Mouse (Mus musculus): ENCODE results near the gene Ing4.

Gene Ing4

DNA sequence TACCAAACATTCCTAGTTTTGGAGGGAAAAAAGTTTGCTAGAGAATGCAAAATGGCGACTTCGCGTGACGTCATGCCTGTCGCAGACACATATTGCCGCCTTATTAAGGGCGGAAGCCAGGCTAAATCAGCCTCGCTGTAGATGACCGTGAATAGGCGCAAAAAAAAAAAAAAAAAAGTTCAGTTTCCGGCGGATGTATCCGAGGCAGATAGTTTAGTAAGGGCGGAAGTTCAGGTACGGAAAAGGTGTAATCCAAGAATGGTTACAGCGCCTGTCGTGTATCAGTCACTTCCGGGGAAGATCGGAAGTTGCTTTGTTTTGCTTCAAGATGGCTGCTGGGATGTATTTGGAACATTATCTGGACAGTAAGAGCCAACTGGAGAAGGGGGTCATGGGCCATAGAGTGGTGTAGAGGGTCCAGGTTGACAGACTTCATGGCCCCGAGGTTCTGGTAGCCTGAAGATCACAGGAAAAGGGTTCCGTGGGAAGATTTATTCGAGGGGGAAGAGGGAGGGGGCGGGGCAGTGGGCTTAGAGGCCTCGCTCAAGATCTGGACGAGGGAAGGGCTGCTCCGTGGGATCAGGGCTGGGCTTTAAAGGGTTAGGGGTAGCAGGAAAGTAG, at the start of gene Ing4:
Gene Ing4 (plus strand): TSS at position 228 of the 621 bp plus-strand sequence.
- peak; percentile 94 for DNase-seq (ENCODE audit: low spot score)

DNA sequence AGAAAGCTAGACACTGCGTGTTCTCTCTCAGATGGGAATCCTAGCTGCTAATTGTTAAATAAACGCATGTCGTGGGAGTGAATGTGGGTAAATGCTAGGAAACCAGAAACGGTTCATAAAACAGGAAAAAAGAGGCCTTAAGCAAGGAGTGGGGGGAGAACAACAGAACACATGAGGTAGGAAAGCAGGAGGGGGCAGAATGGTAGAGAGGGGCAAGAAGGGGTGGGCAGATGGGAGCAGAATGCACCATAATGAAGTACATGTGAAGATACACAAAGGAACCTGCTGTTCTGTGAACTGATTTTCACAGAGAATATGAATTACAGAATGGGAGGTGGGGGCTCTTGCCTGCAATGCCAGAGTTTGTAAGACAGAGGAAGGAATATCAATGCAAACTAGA, 47.3 kb upstream of the Ing4 start:
- DNase-seq (ENCODE audit: low spot score): no peak

DNA sequence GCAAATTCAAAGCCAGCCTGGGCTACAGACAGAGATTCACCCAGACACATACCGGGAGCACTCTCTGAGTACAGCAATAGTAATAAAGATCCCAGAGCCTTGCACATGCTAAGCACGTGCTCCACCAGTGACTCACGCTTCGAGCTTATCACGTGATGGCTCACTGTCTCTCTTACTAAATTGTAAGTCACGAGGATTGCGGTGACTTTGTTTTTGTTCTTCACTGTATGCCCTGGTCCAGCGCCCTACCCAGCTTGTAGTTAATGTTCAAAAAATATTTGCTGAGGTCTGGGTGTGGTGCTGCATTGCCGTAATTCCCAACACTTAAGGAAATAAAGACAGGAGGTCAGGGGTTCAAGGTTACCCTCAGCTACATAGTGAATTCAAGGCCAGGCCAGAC, 46.2 kb upstream of the Ing4 start:
- no peak for DNase-seq (ENCODE audit: low spot score)

DNA sequence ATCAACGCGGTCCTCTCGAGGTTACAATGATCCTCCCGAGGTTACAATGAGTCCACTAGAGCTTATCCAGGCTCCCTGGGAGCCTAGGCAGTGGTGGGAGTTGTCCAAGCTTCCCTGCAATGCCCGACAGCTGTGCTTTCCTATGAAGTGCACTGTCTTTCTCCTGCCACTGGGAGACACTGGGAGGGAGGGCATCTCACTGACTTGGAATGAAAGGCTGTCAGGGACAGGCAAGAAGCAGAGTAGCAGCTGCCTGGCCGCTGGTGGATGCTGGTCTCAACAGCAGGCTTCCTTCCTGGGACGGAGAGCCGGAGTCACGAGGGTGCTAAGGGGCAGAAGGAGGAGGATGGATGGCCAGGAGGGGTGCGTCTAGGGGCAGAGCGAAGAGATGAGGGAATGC, 45.7 kb upstream of the Ing4 start:
- no peak for DNase-seq (ENCODE audit: low spot score)

DNA sequence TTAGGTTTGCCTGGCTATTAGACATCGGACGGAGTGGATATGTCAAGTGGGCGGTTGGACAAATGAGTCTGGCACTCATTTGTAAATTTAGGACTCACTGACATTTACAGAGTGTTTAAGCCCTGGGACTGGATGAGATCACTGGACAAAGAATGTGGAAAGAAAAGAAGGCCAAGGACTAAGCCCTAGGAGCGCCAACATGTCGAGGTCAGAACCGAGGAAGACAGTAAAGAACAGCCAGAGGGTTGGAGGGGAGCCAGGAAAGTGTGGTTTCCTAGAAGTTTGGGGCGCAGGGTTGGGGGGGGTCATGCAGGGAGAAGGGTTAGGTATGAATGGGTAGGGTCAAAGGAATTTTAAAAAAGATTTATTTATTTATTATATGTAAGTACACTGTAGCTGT, 44.3 kb upstream of the Ing4 start:
- no peak for DNase-seq (ENCODE audit: low spot score)

DNA sequence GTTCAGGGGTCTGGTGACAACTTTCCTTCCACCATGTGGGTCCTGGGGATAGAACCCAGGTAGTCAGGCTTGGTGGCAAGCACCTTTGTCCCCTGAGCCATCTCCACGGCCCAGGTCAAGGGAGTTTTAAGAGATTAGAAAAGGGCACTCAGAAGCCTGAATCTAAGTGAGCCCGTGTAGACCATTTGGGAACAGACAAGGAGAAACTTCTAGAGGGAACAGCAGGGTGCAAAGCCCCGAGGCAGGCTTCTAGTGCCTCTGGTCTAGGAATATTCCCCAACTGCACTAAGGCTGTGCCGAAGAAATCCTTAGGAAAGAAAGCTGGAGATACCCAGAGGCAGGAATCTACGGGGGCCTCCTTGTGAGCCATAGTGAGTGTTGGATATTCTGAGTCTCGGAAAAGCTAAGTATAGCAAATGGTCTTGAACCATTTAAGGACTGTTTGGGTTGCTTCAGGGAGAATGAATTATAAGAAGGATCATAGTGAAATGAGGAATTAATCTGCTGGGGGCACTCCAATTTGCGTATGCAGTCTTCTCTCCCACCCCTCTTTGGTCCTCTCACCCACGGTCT, 43.6 kb upstream of the Ing4 start:
- no peak for DNase-seq (ENCODE audit: low spot score)

DNA sequence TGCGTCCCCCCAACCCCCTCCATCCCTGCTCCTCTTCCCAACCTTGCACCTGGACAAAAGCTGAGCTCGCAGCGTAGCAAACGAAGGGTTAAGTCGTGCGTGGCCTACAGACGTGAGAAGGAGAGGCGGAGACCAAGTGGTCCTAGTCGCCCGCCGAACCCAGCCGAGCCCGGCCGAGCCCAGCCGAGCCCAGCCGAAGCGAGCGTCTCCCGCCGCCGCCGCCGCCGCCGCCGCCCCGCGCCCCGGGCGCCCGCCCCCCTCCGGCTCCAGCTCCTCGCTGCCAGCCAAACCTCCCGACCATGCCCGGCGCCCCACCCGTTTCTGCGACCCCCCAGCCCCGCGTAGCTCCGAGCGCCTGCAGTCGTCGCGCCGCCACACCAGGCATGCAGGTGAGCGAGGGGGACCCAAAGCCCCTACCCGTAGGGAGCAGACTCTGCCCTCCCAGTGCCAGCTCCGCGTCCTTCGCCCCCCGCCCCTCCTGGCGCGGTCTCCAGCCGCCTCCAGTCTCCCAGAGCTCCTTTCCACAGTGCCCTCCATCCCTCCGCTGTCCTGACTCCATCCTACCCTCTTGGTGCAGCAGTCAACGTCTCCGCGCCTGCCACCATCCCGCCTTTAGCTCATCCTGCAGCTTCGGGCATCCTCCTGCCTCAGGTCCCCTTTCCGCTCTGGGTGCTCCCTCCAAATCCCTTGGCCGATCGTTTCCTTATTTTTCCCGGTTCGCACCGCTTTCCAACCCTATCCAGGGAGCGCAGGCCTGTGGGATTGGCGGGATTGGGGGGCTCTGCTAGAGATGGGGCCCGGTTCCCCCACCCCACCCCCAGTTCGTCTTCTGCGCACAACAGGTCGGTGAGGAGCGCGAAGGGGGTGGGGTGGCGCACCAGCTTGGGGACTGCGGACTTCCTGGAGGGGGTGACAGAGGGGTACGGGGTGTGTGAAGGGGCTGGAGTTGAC, 42.7 kb upstream of the Ing4 start, which contains the start of gene Pianp:
Gene Pianp (plus strand): TSS at position 144 of the 951 bp plus-strand sequence.
- DNase-seq (ENCODE audit: low spot score): peak; percentile 85

DNA sequence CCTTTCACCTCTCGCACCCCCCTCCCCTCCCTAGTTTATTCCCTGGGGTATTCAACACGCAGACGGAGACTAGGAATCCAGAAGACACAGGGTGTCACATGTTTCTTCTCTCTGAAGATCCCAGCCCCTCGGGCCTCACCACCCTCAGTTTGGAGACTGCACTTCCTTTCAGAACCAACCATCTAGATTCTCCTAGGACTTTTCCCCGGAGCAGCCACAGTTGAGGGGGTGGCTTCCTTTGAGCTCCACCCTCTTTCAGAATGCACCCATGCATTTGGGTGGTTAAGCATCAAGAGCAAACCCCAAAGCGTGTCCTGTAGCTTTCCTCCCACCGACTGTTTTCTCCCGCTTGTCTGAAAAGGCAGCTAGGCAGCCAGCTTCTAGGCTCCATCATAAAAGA, 41.5 kb upstream of the Ing4 start:
- DNase-seq (ENCODE audit: low spot score): no peak

DNA sequence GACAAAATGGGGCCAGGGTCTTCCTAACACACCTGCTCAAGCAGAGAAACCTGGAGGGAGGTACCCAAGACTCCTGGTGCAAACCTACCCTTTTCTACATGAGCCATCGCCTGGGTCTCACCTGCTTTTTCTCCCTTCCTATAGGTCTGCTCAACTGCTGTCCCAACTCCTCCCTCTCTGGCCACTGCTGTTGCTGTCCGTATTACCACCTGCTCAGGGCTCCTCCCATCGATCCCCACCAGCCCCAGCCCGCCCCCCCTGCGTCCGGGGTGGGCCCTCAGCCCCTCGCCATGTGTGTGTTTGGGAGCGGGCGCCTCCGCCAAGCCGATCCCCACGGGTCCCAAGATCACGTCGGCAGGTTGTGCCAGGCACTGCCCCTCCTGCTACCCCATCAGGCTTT, 40.5 kb upstream of the Ing4 start:
- no peak for DNase-seq (ENCODE audit: low spot score)

DNA sequence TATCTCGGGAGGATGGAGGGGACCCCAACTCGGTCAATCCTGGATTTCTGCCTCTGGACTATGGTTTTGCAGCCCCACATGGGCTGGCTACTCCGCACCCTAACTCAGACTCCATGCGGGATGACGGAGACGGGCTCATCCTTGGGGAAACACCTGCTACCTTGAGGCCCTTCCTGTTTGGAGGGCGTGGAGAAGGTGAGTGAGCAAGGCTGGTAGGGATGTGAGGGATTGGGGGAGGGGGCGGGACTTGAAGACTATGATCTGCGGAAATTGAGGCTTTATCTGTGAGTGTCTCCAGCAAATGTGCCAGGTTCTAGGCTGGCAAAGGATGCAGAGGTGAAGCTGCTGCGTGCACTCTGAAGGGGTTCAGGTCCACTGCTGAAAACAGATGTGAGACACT, 40.0 kb upstream of the Ing4 start:
- no peak for DNase-seq (ENCODE audit: low spot score)

DNA sequence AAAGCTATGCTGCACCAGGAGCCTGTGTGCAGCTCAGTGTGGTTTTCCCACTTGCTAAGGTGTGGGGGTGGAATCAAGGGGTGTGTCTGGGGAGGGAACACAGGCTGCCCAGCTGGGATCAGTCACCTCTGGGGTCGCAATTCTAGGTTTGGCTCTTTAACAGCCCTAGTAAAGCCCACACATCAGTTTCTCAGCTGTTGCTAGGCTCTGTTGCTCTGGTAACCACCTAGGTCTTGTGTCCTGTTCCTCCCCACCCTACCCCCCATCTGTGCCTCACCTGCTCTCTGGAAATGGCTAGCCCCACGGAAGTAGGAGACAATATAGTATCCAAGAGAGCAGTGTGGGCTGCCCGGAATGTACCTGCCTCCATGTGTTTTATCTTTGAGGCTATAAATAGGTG, 35.9 kb upstream of the Ing4 start:
- DNase-seq (ENCODE audit: low spot score): no peak

DNA sequence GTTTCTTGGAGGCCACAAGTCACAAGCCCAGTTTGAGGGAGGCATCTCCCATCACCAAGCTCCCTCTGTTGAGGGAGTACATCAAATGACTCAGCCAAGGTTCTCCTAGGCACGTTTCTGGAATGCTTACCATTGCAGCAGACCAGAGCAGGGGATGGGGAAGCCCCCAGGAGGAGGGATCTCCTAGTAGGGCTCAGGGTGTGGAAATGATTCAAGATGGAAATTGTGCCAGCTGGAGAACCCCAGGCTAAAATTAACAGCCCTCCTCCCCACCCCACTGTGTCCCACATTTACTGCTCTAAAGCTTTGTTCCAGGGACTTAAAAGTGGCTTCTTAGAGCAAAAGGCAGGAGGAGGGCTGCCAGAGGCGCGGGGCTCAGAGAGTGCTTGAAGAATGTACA, 34.5 kb upstream of the Ing4 start:
- DNase-seq (ENCODE audit: low spot score): no peak

DNA sequence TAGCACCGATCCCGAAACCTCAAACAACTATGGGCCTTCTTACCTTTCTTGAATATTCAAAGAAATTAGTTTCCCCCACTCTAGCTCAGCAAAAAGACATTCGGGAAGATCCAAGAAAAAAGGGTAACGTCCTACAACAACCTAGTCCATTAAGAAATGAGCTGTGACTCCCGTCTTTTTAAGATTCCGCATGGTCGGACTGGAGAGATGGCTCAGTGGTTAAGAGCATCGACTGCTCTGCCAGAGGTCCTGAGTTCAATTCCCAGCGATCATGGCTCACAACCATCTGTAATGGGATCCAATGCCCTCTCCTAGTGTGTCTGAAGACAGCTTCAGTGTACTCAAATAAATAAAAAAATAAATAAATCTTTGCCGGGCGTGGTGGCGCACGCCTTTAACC, 31.5 kb upstream of the Ing4 start:
- DNase-seq (ENCODE audit: low spot score): no peak

DNA sequence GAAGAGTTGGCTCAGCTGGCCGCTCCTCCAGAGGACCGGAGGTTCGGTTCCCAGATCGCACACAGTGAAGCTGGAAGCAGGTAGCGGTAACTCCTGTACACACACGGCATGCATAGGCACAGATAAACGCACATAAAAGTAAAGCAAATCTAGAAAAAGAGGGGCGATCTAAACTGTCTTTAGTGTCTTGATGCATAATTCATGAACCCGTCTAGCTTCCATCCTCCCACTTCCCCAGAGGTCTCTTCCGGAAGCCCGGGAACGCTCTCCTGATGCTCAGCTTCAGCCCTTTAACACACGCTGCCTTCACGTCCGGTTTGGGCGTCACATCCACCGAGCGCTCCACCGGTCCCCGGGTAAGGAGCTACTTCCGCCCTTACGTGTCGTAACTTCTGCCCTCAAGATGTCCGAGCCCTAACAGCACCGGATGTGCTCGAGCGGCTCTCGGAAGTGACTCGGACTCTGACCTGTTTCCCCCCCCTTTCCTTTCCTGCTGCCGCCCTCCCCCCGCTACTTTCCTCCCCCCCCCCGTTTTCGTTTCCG, 30.9 kb upstream of the Ing4 start:
- peak; percentile 98 for DNase-seq (ENCODE audit: low spot score)

DNA sequence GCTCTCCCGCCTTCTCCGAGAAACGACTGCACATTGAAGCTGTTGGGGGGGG, 30.6 kb upstream of the Ing4 start, which contains the start of gene Zfp384:
Gene Zfp384 (plus strand): TSS at position 17 of the 52 bp plus-strand sequence.
- DNase-seq (ENCODE audit: low spot score): no peak

DNA sequence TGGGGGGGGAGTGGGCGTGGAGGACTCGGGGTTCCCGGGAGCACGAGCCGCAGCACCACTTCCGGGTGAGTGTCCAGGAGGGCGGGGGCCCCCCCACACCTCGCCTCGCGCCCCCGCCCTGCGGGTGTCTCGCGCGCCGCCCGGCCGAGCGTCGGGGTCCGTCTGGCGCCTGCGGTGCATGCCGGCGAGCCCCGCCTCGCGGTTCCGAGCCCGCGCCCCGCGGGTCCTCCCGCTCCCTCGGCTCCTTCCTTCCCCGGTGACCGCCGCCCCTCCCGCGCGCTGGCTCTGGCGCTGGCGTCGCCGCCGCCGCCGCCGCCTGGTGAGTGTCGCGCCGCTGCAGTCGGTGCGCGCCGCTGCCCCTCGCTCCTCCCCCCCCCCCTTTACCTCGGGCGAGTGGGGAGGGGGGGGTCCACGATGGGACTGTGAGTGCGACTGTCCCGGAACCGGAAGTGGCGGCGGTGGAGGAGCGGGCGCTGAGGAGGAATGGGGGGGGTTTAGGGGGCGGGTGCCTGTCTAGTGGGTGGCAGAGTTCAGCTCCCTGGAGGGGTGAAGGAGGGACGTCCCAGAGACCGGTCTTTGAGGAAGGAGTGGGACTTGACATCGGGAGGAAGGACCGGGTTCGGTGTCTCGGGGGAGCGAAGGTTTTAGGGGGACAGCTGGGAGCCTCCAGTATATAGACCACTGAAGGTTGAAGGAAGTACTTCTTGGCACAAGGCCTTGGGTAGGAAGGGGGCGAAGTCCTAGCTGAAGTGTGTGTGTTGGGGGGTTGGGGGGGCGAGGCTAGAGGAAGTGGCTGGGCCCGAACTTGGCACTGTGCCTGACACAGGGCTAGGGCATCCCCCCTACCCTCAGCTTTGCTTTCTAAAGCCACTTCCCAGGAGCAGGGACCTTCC, 30.1 kb upstream of the Ing4 start:
- DNase-seq (ENCODE audit: low spot score): peak; percentile 82

DNA sequence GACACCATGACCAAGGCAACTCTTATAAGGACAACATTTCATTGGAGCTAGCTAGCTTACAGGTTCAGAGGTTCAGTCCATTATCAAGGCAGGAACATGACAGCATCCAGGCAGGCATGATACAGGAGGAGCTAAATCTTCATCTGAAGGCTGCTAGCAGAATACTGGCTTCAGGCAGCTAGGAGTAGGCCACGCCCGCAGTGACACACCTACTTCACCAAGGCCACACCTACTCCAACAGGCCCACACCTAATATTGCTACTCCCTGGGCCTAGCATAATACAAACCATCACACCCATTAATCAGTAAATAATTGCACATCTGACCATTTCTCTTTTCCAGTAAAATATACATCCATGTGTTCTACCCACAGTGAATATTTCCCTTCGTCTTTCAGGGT, 21.9 kb upstream of the Ing4 start:
- no peak for DNase-seq (ENCODE audit: low spot score)

DNA sequence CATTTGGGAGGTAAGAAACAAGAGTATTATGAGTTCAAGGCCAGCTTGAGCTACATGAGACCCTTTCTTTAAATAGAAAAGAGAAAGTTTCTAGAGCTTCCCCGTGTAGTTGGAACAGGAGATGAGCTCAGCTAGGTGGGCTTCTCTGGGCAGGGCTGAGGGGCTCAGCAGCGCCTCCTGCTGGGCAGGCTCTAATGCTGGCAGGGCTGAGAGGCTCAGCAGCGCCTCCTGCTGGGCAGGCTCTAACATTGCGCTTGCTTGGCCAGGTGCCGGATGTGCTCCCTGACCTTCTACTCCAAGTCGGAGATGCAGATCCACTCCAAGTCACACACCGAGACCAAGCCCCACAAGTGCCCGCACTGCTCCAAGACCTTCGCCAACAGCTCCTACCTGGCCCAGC, 9.0 kb upstream of the Ing4 start:
- DNase-seq (ENCODE audit: low spot score): peak; percentile 45

DNA sequence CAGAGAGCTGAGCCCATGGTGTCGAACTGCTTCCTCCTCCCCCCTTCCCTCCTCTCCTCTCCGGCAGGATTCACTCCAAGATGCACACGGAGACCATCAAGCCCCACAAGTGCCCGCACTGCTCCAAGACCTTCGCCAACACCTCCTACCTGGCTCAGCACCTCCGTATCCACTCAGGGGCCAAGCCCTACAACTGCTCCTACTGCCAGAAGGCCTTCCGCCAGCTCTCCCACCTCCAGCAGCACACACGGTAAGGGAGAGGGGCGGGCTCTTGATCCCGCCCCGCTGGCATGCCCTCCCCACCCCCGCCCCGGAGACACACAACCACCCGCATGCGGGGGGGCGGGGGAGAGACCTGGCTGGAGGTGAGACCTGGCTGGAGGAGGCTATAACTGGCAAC, 8.0 kb upstream of the Ing4 start:
- no peak for DNase-seq (ENCODE audit: low spot score)

DNA sequence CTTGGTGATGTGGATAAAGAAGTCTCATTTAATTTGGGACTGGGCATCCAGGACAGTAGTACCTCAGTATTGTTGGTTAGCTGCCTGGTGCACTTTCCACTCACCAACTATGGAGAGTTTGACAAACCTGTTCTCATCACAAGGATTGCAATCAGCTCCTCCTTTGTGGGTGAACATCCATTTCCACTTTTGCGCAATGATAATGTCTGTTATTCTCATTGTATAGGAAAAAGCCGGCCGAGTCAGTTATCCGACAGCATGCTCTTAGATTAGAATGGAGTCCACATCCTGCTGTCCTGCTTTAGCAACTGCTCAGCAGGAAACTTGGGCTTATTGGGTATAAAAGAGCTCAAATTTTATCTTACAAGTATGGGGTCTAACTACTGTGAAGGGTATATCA, 894 bp upstream of the Ing4 start:
- DNase-seq (ENCODE audit: low spot score): no peak

DNA sequence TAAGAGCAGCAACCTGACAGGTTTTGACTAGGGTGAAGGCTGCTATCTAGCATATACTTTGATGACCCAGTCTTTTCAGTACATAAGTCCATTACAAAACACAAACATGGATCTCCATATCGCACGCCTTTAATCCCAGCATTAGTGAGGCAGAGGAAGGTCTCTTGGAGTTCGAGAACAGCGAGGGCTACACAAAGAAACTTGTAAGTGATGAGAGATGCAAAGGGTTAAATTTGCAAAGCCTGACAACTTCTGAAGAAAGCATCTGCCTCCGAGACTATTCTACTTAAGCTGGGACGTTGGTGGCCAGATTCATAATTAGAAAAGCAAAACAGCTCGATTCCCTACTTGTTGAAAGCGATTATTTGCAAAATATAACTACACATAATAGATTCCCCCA, 429 bp upstream of the Ing4 start:
- no peak for DNase-seq (ENCODE audit: low spot score)

DNA sequence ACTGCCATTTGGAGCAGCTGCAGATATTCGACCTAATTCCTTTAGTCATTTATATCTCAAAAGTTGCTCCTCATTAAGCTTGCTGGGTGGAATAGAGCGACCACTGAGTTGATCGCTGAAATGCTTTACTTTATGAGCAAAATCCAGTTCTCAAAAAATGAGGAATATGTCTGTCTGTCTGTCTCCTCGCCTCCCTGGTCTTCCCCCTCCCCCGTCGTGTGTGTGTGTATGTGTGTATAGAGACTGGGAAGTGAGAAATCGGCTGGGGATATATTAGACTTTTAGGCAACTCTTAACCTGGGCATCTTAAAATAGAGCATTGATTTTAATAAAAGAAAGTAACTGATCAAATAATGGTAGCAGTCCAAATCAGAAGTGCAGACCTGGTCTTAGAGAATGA, 661 bp downstream of the Ing4 start:
- DNase-seq (ENCODE audit: low spot score): no peak

DNA sequence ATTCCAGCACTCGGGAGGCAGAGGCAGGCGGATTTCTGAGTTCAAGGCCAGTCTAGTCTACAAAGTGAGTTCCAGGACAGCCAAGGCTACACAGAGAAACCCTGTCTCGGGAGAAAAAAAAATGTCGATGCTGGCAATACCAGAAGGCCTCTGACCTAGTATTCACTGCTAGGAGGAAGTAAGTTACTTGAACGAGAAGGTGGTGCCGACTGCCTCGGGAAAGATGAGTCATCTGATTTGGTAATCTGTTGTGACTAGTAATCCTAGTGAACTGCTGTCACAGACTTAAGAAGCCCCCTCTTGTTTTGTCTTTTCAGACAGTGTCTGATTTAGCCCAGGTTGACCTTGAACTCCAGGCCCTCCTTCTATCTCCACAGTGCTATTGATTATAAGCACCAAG, 1.5 kb downstream of the Ing4 start:
- DNase-seq (ENCODE audit: low spot score): peak; percentile 28

All from urinary bladder, postnatal 14 days (tissue).